ENCODE assay signal across 9 mouse cellular contexts in genomic region chr16:49997040-49997439, GRCm38 (mm10).
DNase-seq lines count a peak whose midpoint lies in the region; ATAC-seq and TF ChIP-seq lines count a peak whose summit lies in the region.
"Had no signal": no experiment of that assay in that cellular context is flagged by ENCODE, and none has a peak within 500 bp of the region (broad histone marks: within the 10 kb centered on the region; RNA-seq: fewer than 3 reads in every experiment).

No protein-coding gene starts in this region.

- no peaks in the 10 kb centered on the region for H3K9me3 ChIP-seq in heart, embryonic 11.5 days (replicated peaks; ENCODE audit: control insufficient read depth, low read length)
- no peaks in the 10 kb centered on the region for H3K9me3 ChIP-seq in limb, embryonic 14.5 days (ENCODE audit: control insufficient read depth, low read length)
- no peaks in the 10 kb centered on the region for H3K9me3 ChIP-seq in kidney, embryonic 16.5 days (ENCODE audit: low read length)
- no peaks in the 10 kb centered on the region for H3K9me3 ChIP-seq in forebrain, postnatal 0 days (ENCODE audit: low read length)

- H3K4me2 ChIP-seq in heart, embryonic 11.5 days: no peak overlapping the region
- no peak overlapping the region for H3K4me2 ChIP-seq in limb, embryonic 14.5 days (replicated peaks; ENCODE audit: low read depth, low read length, severe bottlenecking)
- H3K4me2 ChIP-seq in kidney, embryonic 16.5 days (replicated peaks; ENCODE audit: low read depth, low read length): no peak overlapping the region
- no peak overlapping the region for H3K4me2 ChIP-seq in forebrain, postnatal 0 days (ENCODE audit: low read depth)

- no peak overlapping the region for H3K9ac ChIP-seq in heart, embryonic 11.5 days (ENCODE audit: low read depth, low read length)
- H3K9ac ChIP-seq in limb, embryonic 14.5 days (ENCODE audit: low read depth, low read length, severe bottlenecking): no peak overlapping the region
- no peak overlapping the region for H3K9ac ChIP-seq in kidney, embryonic 16.5 days (replicated peaks; ENCODE audit: low read length)
- H3K9ac ChIP-seq in forebrain, postnatal 0 days: no peak overlapping the region

- no peak for ATAC-seq in heart, embryonic 11.5 days (replicated peaks; ENCODE audit: insufficient number of reproducible peaks, low FRiP score, low TSS enrichment)
- ATAC-seq in limb, embryonic 14.5 days (ENCODE audit: low FRiP score, low read depth): 0 out of 2 replicates have a peak, but pooled peaks have one; percentile 50
- no peak for ATAC-seq in kidney, embryonic 16.5 days (ENCODE audit: low FRiP score, low TSS enrichment)
- ATAC-seq in inflammation-experienced regulatory T-cells, adult 6 months: no peak
- no peak for ATAC-seq in forebrain, postnatal 0 days

- no peak for TF ChIP-seq POLR2A in limb, embryonic 14.5 days (IDR thresholded peaks at IDR 0.05; ENCODE audit: borderline replicate concordance, extremely low read depth, insufficient read depth, insufficient read length)

- 88% methylated on average over 7 of the region's 7 CpGs for WGBS in heart, embryonic 11.5 days (ENCODE audit: insufficient replicate concordance)
- WGBS in limb, embryonic 14.5 days: 74% methylated on average over 7 of the region's 7 CpGs
- WGBS in kidney, embryonic 16.5 days: 90% methylated on average over 7 of the region's 7 CpGs
- WGBS in forebrain, postnatal 0 days: 80% methylated on average over 7 of the region's 7 CpGs

- DNase-seq in heart, adult 11 months: peak; percentile 97
- peak; percentile 89 for DNase-seq in NIH3T3 (ENCODE audit: low read depth)
- peak; percentile 61 for DNase-seq in gastrocnemius, postnatal 25 days
- peak; percentile 72 for DNase-seq in limb, embryonic 14.5 days (ENCODE audit: low spot score)
- no peak for DNase-seq in forebrain, postnatal 0 days

- H3K4me3 ChIP-seq in heart, embryonic 11.5 days (ENCODE audit: low read depth, low read length): no peak overlapping the region
- no peak overlapping the region for H3K4me3 ChIP-seq in limb, embryonic 14.5 days (replicated peaks; ENCODE audit: low read length)
- no peak overlapping the region for H3K4me3 ChIP-seq in kidney, embryonic 16.5 days (ENCODE audit: low read length)
- no peak overlapping the region for H3K4me3 ChIP-seq in forebrain, postnatal 0 days (ENCODE audit: low read depth, low read length)
- H3K4me3 ChIP-seq: myocyte had no signal

- H3K36me3 ChIP-seq in heart, embryonic 11.5 days (ENCODE audit: control insufficient read depth, insufficient read depth, low read length): no peaks in the 10 kb centered on the region
- H3K36me3 ChIP-seq in limb, embryonic 14.5 days (ENCODE audit: control insufficient read depth, insufficient read depth, low read length): no peaks in the 10 kb centered on the region
- no peaks in the 10 kb centered on the region for H3K36me3 ChIP-seq in kidney, embryonic 16.5 days (ENCODE audit: insufficient read depth, low read length)
- no peaks in the 10 kb centered on the region for H3K36me3 ChIP-seq in forebrain, postnatal 0 days (ENCODE audit: insufficient read depth)

- peaks cover 5% of the 10 kb centered on the region; the same call in 1 of the 2 replicates for H3K27me3 ChIP-seq in heart, embryonic 11.5 days (ENCODE audit: control insufficient read depth, insufficient read depth, low read length)
- H3K27me3 ChIP-seq in limb, embryonic 14.5 days (ENCODE audit: control insufficient read depth, insufficient read depth, low read length): no peaks in the 10 kb centered on the region
- H3K27me3 ChIP-seq in kidney, embryonic 16.5 days (ENCODE audit: insufficient read depth, low read length): no peaks in the 10 kb centered on the region
- no peaks in the 10 kb centered on the region for H3K27me3 ChIP-seq in forebrain, postnatal 0 days (ENCODE audit: insufficient read depth, low read length)

- H3K27ac ChIP-seq in heart, embryonic 11.5 days (ENCODE audit: low read depth, low read length): no peak overlapping the region
- H3K27ac ChIP-seq in limb, embryonic 14.5 days (replicated peaks; ENCODE audit: low read depth, low read length): no peak overlapping the region
- H3K27ac ChIP-seq in kidney, embryonic 16.5 days (ENCODE audit: low read length): no peak overlapping the region
- no peak overlapping the region for H3K27ac ChIP-seq in forebrain, postnatal 0 days (ENCODE audit: low read depth, low read length)

- TF ChIP-seq CTCF in forebrain, postnatal 0 days (IDR thresholded peaks at IDR 0.05; ENCODE audit: low read depth): no peak

- no peaks in the 10 kb centered on the region for H3K4me1 ChIP-seq in heart, embryonic 11.5 days (ENCODE audit: control insufficient read depth, insufficient read depth, low read length)
- H3K4me1 ChIP-seq in limb, embryonic 14.5 days (ENCODE audit: control insufficient read depth, insufficient read depth, low read length): 0 out of 2 replicates have a peak, but pooled peaks cover 5% of the 10 kb centered on the region
- H3K4me1 ChIP-seq in kidney, embryonic 16.5 days (ENCODE audit: insufficient read depth, low read length): no peaks in the 10 kb centered on the region
- no peaks in the 10 kb centered on the region for H3K4me1 ChIP-seq in forebrain, postnatal 0 days (ENCODE audit: insufficient read depth)
